In the genomic region with DNA sequence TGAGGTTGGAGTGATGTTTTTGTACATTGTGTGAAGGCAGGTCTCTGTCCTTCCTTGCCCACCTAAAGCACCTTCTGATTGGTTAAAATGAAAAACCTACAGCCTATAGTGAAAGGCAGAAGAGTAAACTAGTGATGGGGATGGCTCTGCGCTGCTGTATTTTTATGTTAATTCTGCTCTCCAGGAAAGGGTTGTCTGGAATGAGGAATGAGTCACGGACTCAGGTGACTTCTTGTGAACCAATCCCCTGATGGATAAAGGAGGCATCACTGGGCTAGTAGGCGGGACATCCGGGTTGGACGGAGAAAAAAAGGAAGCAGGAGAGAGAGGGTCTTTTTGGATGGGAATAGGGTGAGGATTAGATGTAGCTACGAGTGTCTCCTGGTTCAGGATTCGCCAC, we compare ENCODE assay signal across 25 mouse cellular contexts. TPM values are rescaled to one million over a fixed set of nuclear protein-coding genes. Genes with fewer than 3 reads are reported as not detected.
"Had no signal": no experiment of that assay in that cellular context is flagged by ENCODE, and none has a peak within 500 bp of the region (broad histone marks: within the 10 kb centered on the region; RNA-seq: fewer than 3 reads in every experiment).

No protein-coding gene starts in this region.

- H3K9me3 ChIP-seq: lung, embryonic 15.5 days; midbrain, embryonic 13.5 days; midbrain, embryonic 15.5 days; neural tube, embryonic 12.5 days had no signal

- DNase-seq: liver, postnatal 0 days; lung, adult 2 months; lung, postnatal 14 days; lung, postnatal 36 days; retina, postnatal 1 day; right cerebral cortex, adult 18-20 months; right cerebral cortex, postnatal 25 days; right cerebral cortex, postnatal 4 days; spleen, adult 18-20 months; thymus, adult 18-20 months; thymus, postnatal 14 days; thymus, postnatal 36 days had no signal

- H3K9ac ChIP-seq: liver, postnatal 0 days; lung, embryonic 15.5 days; midbrain, embryonic 13.5 days; midbrain, embryonic 15.5 days; neural tube, embryonic 12.5 days had no signal

- H3K4me3 ChIP-seq: lung, embryonic 15.5 days; megakaryocyte, embryonic 14.5 days; midbrain, embryonic 13.5 days; midbrain, embryonic 15.5 days; neural tube, embryonic 12.5 days had no signal

- H3K36me3 ChIP-seq: lung, embryonic 15.5 days; midbrain, embryonic 13.5 days; midbrain, embryonic 15.5 days; neural tube, embryonic 12.5 days had no signal

- H3K27me3 ChIP-seq: lung, embryonic 15.5 days; midbrain, embryonic 13.5 days; midbrain, embryonic 15.5 days; neural tube, embryonic 12.5 days had no signal

- H3K27ac ChIP-seq: lung, embryonic 15.5 days; macrophage; midbrain, embryonic 13.5 days; midbrain, embryonic 15.5 days; neural tube, embryonic 12.5 days had no signal

- H3K4me1 ChIP-seq: lung, embryonic 15.5 days had no signal

RNA-seq across cellular contexts. Expression of a gene that starts 19.8 kb away (rescaled TPM):
- total RNA-seq: megakaryocyte progenitor cell, adult 5-6 weeks; monocyte, adult 5-6 weeks; neutrophil, adult 5-6 weeks had no signal
- polyA plus RNA-seq: liver, postnatal 0 days; lung, postnatal 0 days; macrophage; midbrain, embryonic 11.5 days; midbrain, embryonic 13.5 days; midbrain, postnatal 0 days; small intestine, adult 2 months had no signal

RNA-seq across cellular contexts. Expression of a gene that starts 34.8 kb away (rescaled TPM):
- total RNA-seq: megakaryocyte progenitor cell, adult 5-6 weeks; monocyte, adult 5-6 weeks; neutrophil, adult 5-6 weeks had no signal
- polyA plus RNA-seq: macrophage had no signal
